Mouse (Mus musculus) heart, embryonic 16.5 days (tissue): Measurements from ENCODE around the gene Sparcl1. TPM values are rescaled to one million over a fixed set of nuclear protein-coding genes. Genes with fewer than 3 reads are reported as not detected.

ENCODE experiments used
- ATAC-seq: fragments of 200-750 bp; cut with Nextera tagmentation; replicated peaks from 2 replicates; pipeline ENCODE4 v1.8.0; 2017; ENCODE audit warnings: moderate number of reproducible peaks; ENCODE audit not compliant: insufficient read depth, low FRiP score; ENCODE audit errors: extremely low read depth
- H3K27ac ChIP-seq: fragments of 300-500 bp; sonication (generic); 2 replicates; pipeline ENCODE4 v1.5.1; 2014; ENCODE audit warnings: mild to moderate bottlenecking, low read length, control low read depth, moderate library complexity
- H3K27me3 ChIP-seq: fragments of 300-500 bp; sonication (generic); 2 replicates; pipeline ENCODE4 v1.6.1; 2014; ENCODE audit warnings: low read length, mixed read lengths; ENCODE audit not compliant: control insufficient read depth, insufficient read depth
- H3K36me3 ChIP-seq: fragments of 300-500 bp; sonication (generic); 2 replicates; pipeline ENCODE4 v1.6.1; 2014; ENCODE audit not compliant: control insufficient read depth, insufficient read depth
- H3K4me1 ChIP-seq: fragments of 300-500 bp; sonication (generic); 2 replicates; pipeline ENCODE4 v1.6.1; 2014; ENCODE audit warnings: low read length, mixed read lengths; ENCODE audit not compliant: control insufficient read depth, insufficient read depth
- H3K4me2 ChIP-seq: fragments of 300-500 bp; sonication (generic); 2 replicates; pipeline ENCODE4 v1.6.1; 2014; ENCODE audit warnings: low read depth, mild to moderate bottlenecking, control low read depth, low read length
- H3K4me3 ChIP-seq: fragments of 300-500 bp; sonication (generic); 2 replicates; pipeline ENCODE4 v1.5.1; 2014; ENCODE audit warnings: mild to moderate bottlenecking, control low read depth, low read length
- H3K9ac ChIP-seq: fragments of 300-500 bp; sonication (generic); 2 replicates; pipeline ENCODE4 v1.6.1; 2014; ENCODE audit warnings: low read length, control low read depth
- H3K9me3 ChIP-seq: fragments of 300-500 bp; sonication (generic); replicated peaks from 2 replicates; pipeline ENCODE4 v1.6.1; 2016; ENCODE audit warnings: low read length; ENCODE audit not compliant: control insufficient read depth
- WGBS: fragments of 180-500 bp; shearing (Covaris S2); extraction: QIAGEN DNeasy Blood & Tissue Kit; methylation state at CpG from one replicate; pipeline ENCODE4 v1.1.7; 2014; 5-methylcytosine and 5-hydroxymethylcytosine counted together
- polyA plus RNA-seq: library from polyadenylated mRNA; unstranded; fragments of >200 nt; fragmentation: Nextera tagmentation; extraction: Ambion mirVana; gene quantifications from 2 replicates; pipeline ENCODE4 v1.2.1, GENCODE M21; 2015

Gene Sparcl1
- polyA plus RNA-seq, 1 experiment from 2014 or later = 131 TPM

GRCm38 (mm10) chr5:104076361-104076760, 37.2 kb downstream of the Sparcl1 start:
- no peaks in the 10 kb centered on the region for H3K9me3 ChIP-seq
- H3K4me3 ChIP-seq = no peak overlapping the region
- no peak overlapping the region for H3K9ac ChIP-seq
- H3K27me3 ChIP-seq = no peaks in the 10 kb centered on the region
- H3K27ac ChIP-seq = no peak overlapping the region
- H3K36me3 ChIP-seq = no peaks in the 10 kb centered on the region
- WGBS = 19% methylated on average over 10 of the region's 10 CpGs
- no peak for ATAC-seq
- no peaks in the 10 kb centered on the region for H3K4me1 ChIP-seq
- no peak overlapping the region for H3K4me2 ChIP-seq

GRCm38 (mm10) chr5:104074388-104074787, 39.1 kb downstream of the Sparcl1 start:
- Histone ChIP-seq H3K4me3 (no peak overlapping the region), H3K9me3 (no peaks in the 10 kb centered on the region), H3K4me2 (peak overlapping the region; percentile 48), H3K9ac (no peak overlapping the region), H3K27ac (no peak overlapping the region), H3K4me1 (no peaks in the 10 kb centered on the region), H3K36me3 (no peaks in the 10 kb centered on the region), H3K27me3 (no peaks in the 10 kb centered on the region)
- WGBS = 21% methylated on average over 12 of the region's 12 CpGs
- ATAC-seq = no peak

GRCm38 (mm10) chr5:104073602-104074001, 39.9 kb downstream of the Sparcl1 start:
- no peak overlapping the region for H3K4me2 ChIP-seq
- peak; percentile 86 for ATAC-seq
- H3K4me1 ChIP-seq = no peaks in the 10 kb centered on the region
- 76% methylated on average over 5 of the region's 5 CpGs for WGBS
- H3K27me3 ChIP-seq = no peaks in the 10 kb centered on the region
- no peak overlapping the region for H3K27ac ChIP-seq
- H3K36me3 ChIP-seq = no peaks in the 10 kb centered on the region
- no peak overlapping the region for H3K9ac ChIP-seq
- no peak overlapping the region for H3K4me3 ChIP-seq
- H3K9me3 ChIP-seq = no peaks in the 10 kb centered on the region

GRCm38 (mm10) chr5:104072272-104072886, 41.2 kb downstream of the Sparcl1 start:
- Histone ChIP-seq H3K4me3 (no peak overlapping the region), H3K4me1 (no peaks in the 10 kb centered on the region), H3K9me3 (no peaks in the 10 kb centered on the region), H3K27ac (peak overlapping the region; percentile 58), H3K27me3 (no peaks in the 10 kb centered on the region), H3K4me2 (peak overlapping the region; percentile 31; the same call in 1 of the 2 replicates), H3K36me3 (no peaks in the 10 kb centered on the region), H3K9ac (no peak overlapping the region)
- peak; percentile 92 for ATAC-seq
- 32% methylated on average over 6 of the region's 8 CpGs for WGBS

- no peak for ATAC-seq
- H3K27ac ChIP-seq = no peak overlapping the region
- no peak overlapping the region for H3K4me2 ChIP-seq
- H3K36me3 ChIP-seq = no peaks in the 10 kb centered on the region
- H3K4me1 ChIP-seq = no peaks in the 10 kb centered on the region
- no peak overlapping the region for H3K9ac ChIP-seq
- WGBS = 71% methylated on average over 4 of the region's 4 CpGs
- H3K9me3 ChIP-seq = no peaks in the 10 kb centered on the region
- H3K27me3 ChIP-seq = no peaks in the 10 kb centered on the region
- H3K4me3 ChIP-seq = no peak overlapping the region
These were observed 42.5 kb downstream of the Sparcl1 start for GRCm38 (mm10) chr5:104071048-104071447.

- Histone ChIP-seq H3K36me3 (peaks cover 5% of the 10 kb centered on the region), H3K27me3 (no peaks in the 10 kb centered on the region), H3K9me3 (no peaks in the 10 kb centered on the region), H3K4me3 (no peak overlapping the region), H3K4me1 (no peaks in the 10 kb centered on the region), H3K27ac (no peak overlapping the region), H3K4me2 (no peak overlapping the region), H3K9ac (no peak overlapping the region)
- no peak for ATAC-seq
- 85% methylated on average over 7 of the region's 7 CpGs for WGBS
These were observed 44.8 kb downstream of the Sparcl1 start for GRCm38 (mm10) chr5:104068751-104069150.

- H3K4me2 ChIP-seq = no peak overlapping the region
- no peaks in the 10 kb centered on the region for H3K27me3 ChIP-seq
- no peak overlapping the region for H3K9ac ChIP-seq
- H3K27ac ChIP-seq = no peak overlapping the region
- H3K36me3 ChIP-seq = peaks cover 36% of the 10 kb centered on the region
- no peaks in the 10 kb centered on the region for H3K9me3 ChIP-seq
- 91% methylated on average over 11 of the region's 11 CpGs for WGBS
- no peaks in the 10 kb centered on the region for H3K4me1 ChIP-seq
- H3K4me3 ChIP-seq = no peak overlapping the region
- ATAC-seq = no peak
These were observed 50.6 kb downstream of the Sparcl1 start for GRCm38 (mm10) chr5:104062773-104063551.

- Histone ChIP-seq H3K4me1 (no peaks in the 10 kb centered on the region), H3K4me2 (no peak overlapping the region), H3K9ac (no peak overlapping the region), H3K4me3 (no peak overlapping the region), H3K36me3 (peaks cover 36% of the 10 kb centered on the region), H3K9me3 (no peaks in the 10 kb centered on the region), H3K27me3 (no peaks in the 10 kb centered on the region), H3K27ac (no peak overlapping the region)
- no peak for ATAC-seq
- 85% methylated on average over 13 of the region's 13 CpGs for WGBS
These were observed 51.4 kb downstream of the Sparcl1 start for GRCm38 (mm10) chr5:104061936-104062772.

GRCm38 (mm10) chr5:104060429-104060828, 53.1 kb downstream of the Sparcl1 start:
- no peaks in the 10 kb centered on the region for H3K9me3 ChIP-seq
- no peaks in the 10 kb centered on the region for H3K4me1 ChIP-seq
- 95% methylated on average over 5 of the region's 5 CpGs for WGBS
- H3K27me3 ChIP-seq = no peaks in the 10 kb centered on the region
- no peak overlapping the region for H3K4me3 ChIP-seq
- H3K36me3 ChIP-seq = peaks cover 36% of the 10 kb centered on the region
- no peak overlapping the region for H3K27ac ChIP-seq
- ATAC-seq = no peak
- no peak overlapping the region for H3K9ac ChIP-seq
- no peak overlapping the region for H3K4me2 ChIP-seq
